Comparison of ENCODE assay signal across 8 mouse cellular contexts in the genomic region with DNA sequence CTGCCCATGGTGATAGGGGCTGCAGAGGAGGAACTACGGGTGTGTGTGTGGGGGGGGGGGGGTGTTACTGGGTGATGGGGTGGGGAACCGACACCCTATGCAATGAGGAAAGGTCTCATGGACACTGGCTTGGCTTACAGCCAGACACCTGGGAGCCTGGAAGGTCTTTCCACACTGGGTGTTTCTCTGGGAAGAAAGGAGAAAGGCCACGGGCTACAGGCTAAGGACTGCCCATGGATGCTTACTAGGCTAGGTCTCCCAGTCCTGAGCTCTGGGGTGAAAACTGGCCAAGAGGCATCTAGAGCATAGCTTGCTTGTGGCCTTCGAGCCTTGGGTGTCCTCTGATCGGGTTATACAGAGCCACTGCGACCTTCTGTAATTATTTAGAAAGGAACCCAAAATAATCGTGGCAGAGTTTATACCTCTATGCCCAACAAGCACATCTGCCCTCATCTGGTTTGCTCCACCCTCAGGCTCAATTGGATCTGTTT. TPM values are rescaled to one million over a fixed set of nuclear protein-coding genes. Genes with fewer than 3 reads are reported as not detected.
A peak's percentile ranks its signal among the peaks of the same experiment; 100 is the strongest.
DNase-seq lines count a peak whose midpoint lies in the region; ATAC-seq and TF ChIP-seq lines count a peak whose summit lies in the region.

A gene (minus strand): TSS at position 441 of the 491 bp plus-strand sequence.

- H3K79me2 ChIP-seq in liver, adult 2 months (ENCODE audit: control insufficient read depth, insufficient read depth, low read length) = no peaks in the 10 kb centered on the region

- H3K9ac ChIP-seq in heart, embryonic 15.5 days = peak within 1 kb of the TSS; percentile 79
- peak within 1 kb of the TSS; percentile 58 for H3K9ac ChIP-seq in liver, adult 2 months (ENCODE audit: low read depth, low read length)

- TF ChIP-seq POLR2A in bone marrow macrophage, adult 2 months (IDR thresholded peaks at IDR 0.05; ENCODE audit: borderline replicate concordance, low read depth, low read length) = no peak
- no peak for TF ChIP-seq POLR2A in liver, adult 2 months (IDR thresholded peaks at IDR 0.05; ENCODE audit: extremely low read depth, insufficient read depth, low read length)

- peak within 1 kb of the TSS; percentile 94 for H3K4me2 ChIP-seq in heart, embryonic 15.5 days

- no peaks in the 10 kb centered on the region for H3K27me3 ChIP-seq in heart, embryonic 15.5 days
- peaks cover 5% of the 10 kb centered on the region for H3K27me3 ChIP-seq in liver, adult 2 months (ENCODE audit: control insufficient read depth, insufficient read depth, low read length)

- no peak for TF ChIP-seq CTCF in bone marrow macrophage, adult 2 months (IDR thresholded peaks at IDR 0.05; ENCODE audit: low read depth, low read length)
- TF ChIP-seq CTCF in liver, adult 2 months (IDR thresholded peaks at IDR 0.05; ENCODE audit: low read depth, low read length) = no peak

- H3K36me3 ChIP-seq in heart, embryonic 15.5 days = no peaks in the 10 kb centered on the region
- H3K36me3 ChIP-seq in liver, adult 2 months (ENCODE audit: control insufficient read depth, insufficient read depth, low read length) = no peaks in the 10 kb centered on the region

- H3K9me3 ChIP-seq in heart, embryonic 15.5 days (replicated peaks) = no peaks in the 10 kb centered on the region

- WGBS in heart, embryonic 15.5 days = 22% methylated on average over 7 of the region's 7 CpGs
- WGBS in liver, adult 2 months = 29% methylated on average over 7 of the region's 7 CpGs

- H3K4me3 ChIP-seq in bone marrow macrophage, adult 2 months (ENCODE audit: insufficient read depth, low read length) = peak within 1 kb of the TSS; percentile 93
- peak within 1 kb of the TSS; percentile 67 for H3K4me3 ChIP-seq in heart, embryonic 15.5 days
- H3K4me3 ChIP-seq in liver, adult 2 months (ENCODE audit: insufficient read depth, low read depth, low read length) = peak within 1 kb of the TSS; percentile 50

- peaks cover 20% of the 10 kb centered on the region for H3K4me1 ChIP-seq in bone marrow macrophage, adult 2 months (ENCODE audit: control insufficient read depth, insufficient read depth, low read length)
- H3K4me1 ChIP-seq in heart, embryonic 15.5 days (replicated peaks) = peaks cover 36% of the 10 kb centered on the region
- H3K4me1 ChIP-seq in liver, adult 2 months (ENCODE audit: control insufficient read depth, insufficient read depth, low read length) = peaks cover 1% of the 10 kb centered on the region; the same call in 1 of the 2 replicates

- ATAC-seq in heart, embryonic 15.5 days (replicated peaks; ENCODE audit: insufficient number of reproducible peaks, insufficient read depth, low FRiP score, low read depth) = no peak
- no peak for ATAC-seq in neutrophil, adult 5-6 weeks (ENCODE audit: extremely low read depth, insufficient number of reproducible peaks, low FRiP score, poor library complexity, severe bottlenecking)

- peak; percentile 42 to 52 for DNase-seq in spleen, postnatal 10 days (ENCODE audit: low spot score in 2 of 2)
- no peak for DNase-seq in spleen, adult 18-20 months
- no peak for DNase-seq in liver, adult 2 months (ENCODE audit: extremely low read depth, low read depth, low spot score)
- no peak for DNase-seq in left cerebral cortex, adult 9 months (ENCODE audit: low spot score in 2 of 2)
- no peak for DNase-seq in frontal cortex, postnatal 25 days (ENCODE audit: low spot score in 2 of 2)

- peak within 1 kb of the TSS; percentile 81 for H3K27ac ChIP-seq in bone marrow macrophage, adult 2 months (ENCODE audit: insufficient read depth, low read depth, low read length)
- H3K27ac ChIP-seq in heart, embryonic 15.5 days = peak within 1 kb of the TSS; percentile 86
- no peak within 1 kb of the TSS for H3K27ac ChIP-seq in liver, adult 2 months (replicated peaks; ENCODE audit: insufficient read depth, low read depth, low read length)

RNA-seq across cellular contexts. Expression of the gene that starts here (rescaled TPM):
- 67.5 and 83.4 TPM in 2 replicates for polyA plus RNA-seq in bone marrow macrophage, adult 2 months (2012; ENCODE audit: insufficient read depth, insufficient read length, missing spikeins)
- polyA plus RNA-seq in heart, embryonic 15.5 days (2015; fragmentation: Nextera tagmentation; extraction: Ambion mirVana) = 27.4 and 31.6 TPM in 2 replicates
- total RNA-seq in liver, adult 2 months (2014; rRNA removed) = 3.5 and 3.8 TPM in 2 replicates
- 0.70 and 1.3 TPM in 2 replicates for polyA plus RNA-seq in liver, adult 2 months (2012; rRNA removed)
- total RNA-seq in neutrophil, adult 5-6 weeks (2017) = 52.3 and 56.3 TPM in 2 replicates

Comparison
In these comparisons a context has a peak if more than half of its experiments do, and no peak if none do; other contexts are left out.
1. RNA of the gene that starts here (total RNA-seq): 52.3 to 56.3 TPM in neutrophil, adult 5-6 weeks; 3.5 to 3.8 TPM in liver, adult 2 months; every median in the first group is over 10 times any median in the second.
2. RNA of the gene that starts here (polyA plus RNA-seq): 67.5 to 83.4 TPM in bone marrow macrophage, adult 2 months and 27.4 to 31.6 TPM in heart, embryonic 15.5 days; 0.70 to 1.3 TPM in liver, adult 2 months; every median in the first group is over 10 times any median in the second.
3. DNase-seq: peak in spleen, postnatal 10 days (2 of 2); none in spleen, adult 18-20 months (0 of 2), liver, adult 2 months (single experiment), left cerebral cortex, adult 9 months (0 of 2) and frontal cortex, postnatal 25 days (0 of 2).
4. Peak in every context shown above with its lines, with median percentiles within 50 percentile points of each other: H3K4me3 ChIP-seq.